Mouse (Mus musculus) macrophage (primary cell): Measurements from ENCODE around the gene Pigq. TPM values are rescaled to one million over a fixed set of nuclear protein-coding genes. Genes with fewer than 3 reads are reported as not detected.

Source experiments
- H3K27ac ChIP-seq: fragments of 350-480 bp; formaldehyde crosslinking; 2 replicates; pipeline ENCODE4 v1.9.0; 2021
- H3K36me3 ChIP-seq: fragments of 350-480 bp; formaldehyde crosslinking; 2 replicates; pipeline ENCODE4 v1.9.0; 2021; ENCODE audit errors: inconsistent target
- H3K4me3 ChIP-seq: fragments of 350-480 bp; formaldehyde crosslinking; 2 replicates; pipeline ENCODE4 v1.9.0; 2021; ENCODE audit errors: inconsistent target
- H3K79me2 ChIP-seq: fragments of 350-480 bp; formaldehyde crosslinking; 2 replicates; pipeline ENCODE4 v1.9.0; 2021; ENCODE audit errors: inconsistent target
- WGBS: methylation state at CpG from one replicate; pipeline ENCODE4 v1.1.7; 2026; ENCODE audit warnings: inconsistent platforms; ENCODE audit not compliant: missing documents; 5-methylcytosine and 5-hydroxymethylcytosine counted together
- polyA plus RNA-seq: library from polyadenylated mRNA; stranded (reverse); fragments of 250-400 nt; gene quantifications from 3 replicates; pipeline ENCODE4 v1.2.4, GENCODE M21; 2018; ENCODE audit warnings: inconsistent platforms
- total RNA-seq, 78 experiments: library from RNA; depleted of rRNA; stranded (reverse); fragments of 250-400 nt; gene quantifications; 1 replicate in 9 of 78; 2 replicates in 24 of 78; 3 replicates in 43 of 78; 4 replicates in 2 of 78; pipeline ENCODE4 v1.2.4; 2018; ENCODE audit warnings: inconsistent platforms in 56 of 78

Gene Pigq
- 100 to 1,000 TPM in 1 of 26 experiments, 10 to 100 TPM in 25; 34.6 to 103 (median 67.2) TPM for total RNA-seq (2018; cell fraction: chromatin; rRNA removed)
- 10 to 100 TPM; 24.0 to 39.3 (median 30.9) TPM for total RNA-seq (2018; cell fraction: cytosol; rRNA removed)
- 100 to 1,000 TPM in 1 of 26 experiments, 10 to 100 TPM in 25; 23.7 to 103 (median 51.1) TPM for total RNA-seq (2018; cell fraction: nucleus; rRNA removed)
- 33.1 to 43.2 TPM (median 35.1 TPM) in 3 replicates for polyA plus RNA-seq

DNA sequence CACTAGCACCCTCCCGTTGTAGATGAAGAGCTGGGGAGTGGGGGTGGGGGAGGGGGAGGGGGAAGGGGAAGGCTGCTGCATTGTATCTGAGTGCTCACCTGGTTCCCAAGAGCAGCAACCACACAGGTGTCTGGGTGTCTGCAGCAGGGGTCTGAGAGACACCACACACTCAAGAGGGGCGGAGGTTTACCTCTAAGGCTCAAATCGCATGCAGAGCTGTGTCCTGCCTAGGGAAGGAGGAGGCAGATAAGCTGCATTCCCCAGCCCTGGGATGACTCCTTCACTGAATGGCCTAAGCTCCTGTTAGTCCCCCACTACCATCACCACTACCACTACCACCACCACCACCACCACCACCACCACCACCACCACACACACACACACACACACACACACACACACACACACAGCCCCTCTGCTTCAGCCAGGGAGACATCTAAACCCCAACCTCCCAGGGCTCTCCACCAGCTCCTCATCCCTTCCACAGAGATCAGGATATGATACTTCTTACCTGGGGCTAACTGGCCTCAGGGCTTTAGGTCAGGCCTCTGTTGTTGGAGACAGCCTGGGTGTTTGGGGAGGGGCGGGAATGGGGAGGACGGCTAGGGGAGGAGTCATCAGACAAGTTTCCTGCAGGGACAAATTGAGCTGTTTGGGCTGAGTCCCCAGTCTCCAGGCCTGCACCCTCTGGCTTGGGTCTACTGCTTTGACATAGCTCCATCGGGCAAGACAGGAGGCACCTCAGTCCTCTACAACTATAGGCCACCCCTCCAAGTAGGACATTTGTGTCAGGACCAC, at the start of gene Pigq, which contains the start of gene Nhlrc4:
TSS of gene Pigq (minus strand) at position 571 of the 798 bp plus-strand sequence.
TSS of gene Nhlrc4 (minus strand) at position 596 of the 798 bp plus-strand sequence.
- WGBS: 89% methylated on average over 6 of the region's 6 CpGs
- H3K4me3 ChIP-seq: no peak within 1 kb of the TSS
- no peak within 1 kb of the TSS for H3K27ac ChIP-seq
- H3K36me3 ChIP-seq: no peaks in the 10 kb centered on the region
- peaks cover 19% of the 10 kb centered on the region for H3K79me2 ChIP-seq

DNA sequence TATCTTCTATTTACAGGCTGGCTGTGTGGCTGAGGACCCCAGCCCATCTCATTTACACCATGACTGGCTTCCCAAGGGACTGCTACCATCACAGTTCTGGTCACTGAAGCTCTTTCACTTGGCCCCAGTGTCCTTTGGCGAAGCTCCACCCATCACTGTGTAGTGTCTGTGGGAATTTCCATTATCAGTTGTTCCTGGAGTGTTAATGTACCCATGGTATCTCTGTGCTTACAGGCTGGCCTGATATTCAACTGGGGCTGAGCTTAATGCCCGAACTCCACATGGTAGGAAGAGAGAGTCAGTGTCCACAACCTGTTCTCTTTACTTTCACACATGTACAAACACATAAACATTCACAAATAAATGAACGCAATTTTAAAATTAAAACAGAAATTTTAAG, 48.8 kb upstream of the Pigq start:
- H3K4me3 ChIP-seq: no peak overlapping the region
- no peaks in the 10 kb centered on the region for H3K36me3 ChIP-seq
- 93% methylated on average over 3 of the region's 3 CpGs for WGBS

GRCm38 (mm10) chr17:25992274-25992673, 47.5 kb upstream of the Pigq start:
- WGBS: 98% methylated on average over 4 of the region's 4 CpGs
- Histone ChIP-seq H3K79me2 (no peaks in the 10 kb centered on the region), H3K27ac (no peak overlapping the region), H3K36me3 (no peaks in the 10 kb centered on the region), H3K4me3 (no peak overlapping the region)

More for the DNA sequence above, 48.8 kb upstream of the Pigq start:
- Histone ChIP-seq H3K27ac (no peak overlapping the region), H3K79me2 (no peaks in the 10 kb centered on the region)

GRCm38 (mm10) chr17:25990331-25990730, 45.6 kb upstream of the Pigq start:
- Histone ChIP-seq H3K4me3 (no peak overlapping the region), H3K36me3 (no peaks in the 10 kb centered on the region), H3K27ac (no peak overlapping the region), H3K79me2 (no peaks in the 10 kb centered on the region)
- 15% methylated on average over 5 of the region's 5 CpGs for WGBS

DNA sequence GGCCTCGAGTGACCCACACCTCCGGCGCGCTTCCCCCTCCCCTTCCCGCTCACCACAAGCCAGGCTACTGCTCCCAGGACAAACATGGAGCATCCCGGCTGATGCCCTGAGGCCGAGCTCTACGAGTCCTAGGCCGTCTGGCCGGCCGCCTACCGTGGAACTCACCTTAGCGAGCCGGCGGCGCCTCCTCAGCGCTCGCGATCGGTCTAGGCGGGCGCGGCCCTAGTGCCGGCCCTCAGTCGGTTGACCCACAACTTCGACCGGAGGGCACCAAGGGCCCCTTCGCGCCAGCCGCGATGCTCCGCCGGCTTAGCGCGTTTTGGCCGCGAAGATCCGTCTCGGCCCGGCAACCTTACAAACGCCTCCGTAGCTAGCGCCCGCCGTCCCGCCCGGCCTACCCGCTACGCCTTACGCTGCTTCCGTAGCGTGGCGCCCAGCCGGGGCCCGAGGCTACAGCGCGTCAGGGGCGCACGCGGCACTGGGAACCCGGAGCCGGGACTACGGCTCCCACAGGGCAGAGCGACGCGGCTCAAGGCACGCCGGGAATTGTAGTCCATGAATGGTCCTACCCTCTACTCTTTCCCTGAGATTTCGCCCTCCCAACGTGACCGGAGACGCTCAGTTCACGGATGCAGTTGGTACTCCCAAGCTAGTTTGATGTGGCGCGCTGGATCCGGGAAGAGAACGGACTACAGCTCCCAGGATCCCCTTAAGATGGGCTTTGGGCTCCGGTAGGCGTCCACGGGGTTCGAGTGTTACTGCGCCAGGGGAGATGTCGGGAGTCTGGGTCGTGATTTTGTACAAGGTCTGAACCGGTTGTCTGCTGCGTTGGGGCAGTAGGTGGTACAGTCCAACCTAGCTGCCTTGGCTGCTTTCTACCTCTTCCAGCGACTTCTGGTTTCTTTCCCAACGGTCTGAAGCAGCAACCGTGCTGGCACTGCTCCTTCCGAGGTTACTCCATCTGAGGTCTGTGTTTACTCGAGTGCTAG, 40.9 kb upstream of the Pigq start, which contains the start of gene Capn15:
TSS of gene Capn15 (minus strand) at position 491 of the 989 bp plus-strand sequence.
- WGBS: under 1% methylated on average over 83 of the region's 91 CpGs
- Histone ChIP-seq H3K4me3 (peak within 1 kb of the TSS; percentile 75), H3K27ac (peak within 1 kb of the TSS; percentile 48), H3K79me2 (peaks cover 46% of the 10 kb centered on the region), H3K36me3 (no peaks in the 10 kb centered on the region)

DNA sequence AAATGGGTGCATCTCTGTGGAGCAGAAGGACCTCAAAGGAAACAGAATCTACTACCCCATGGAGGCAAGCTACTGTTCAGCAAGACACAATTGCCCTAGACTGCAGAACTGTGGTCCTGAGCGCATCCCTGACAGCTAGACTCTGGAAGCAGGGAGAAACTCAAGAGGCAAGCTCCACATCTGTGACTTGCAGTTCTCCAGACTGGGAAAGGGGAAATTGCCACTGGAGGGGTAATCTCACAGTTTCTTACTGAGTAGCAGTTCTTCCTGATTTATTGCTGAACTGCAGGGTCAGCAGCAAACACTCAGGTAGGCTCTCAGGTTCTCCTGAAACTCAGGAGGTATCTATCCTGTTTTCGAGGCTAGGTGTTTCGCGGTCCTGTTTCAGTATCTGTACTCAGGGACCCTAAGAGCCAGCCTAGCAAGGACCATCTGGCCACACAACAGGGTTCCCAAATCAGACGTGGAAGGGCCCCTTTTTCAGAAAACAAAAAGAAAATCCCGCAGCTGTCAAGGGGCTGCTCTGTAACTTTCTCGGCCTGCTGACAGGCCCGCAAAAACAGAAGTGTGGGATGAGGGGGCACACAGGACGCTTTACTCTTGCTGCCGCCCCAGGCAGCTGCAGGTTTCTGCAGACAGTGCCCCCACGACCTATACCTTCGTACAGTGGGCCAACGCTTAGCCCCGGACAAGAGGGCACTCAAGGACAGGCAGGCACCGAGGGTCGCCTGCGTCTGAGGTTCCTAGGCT, 40.0 kb upstream of the Pigq start:
- Histone ChIP-seq H3K36me3 (no peaks in the 10 kb centered on the region), H3K27ac (peak overlapping the region; percentile 48), H3K4me3 (peak overlapping the region; percentile 75), H3K79me2 (peaks cover 54% of the 10 kb centered on the region)
- WGBS: 9% methylated on average over 17 of the region's 17 CpGs

GRCm38 (mm10) chr17:25984066-25984465, 39.3 kb upstream of the Pigq start:
- 91% methylated on average over 1 of the region's 1 CpGs for WGBS
- H3K27ac ChIP-seq: no peak overlapping the region
- H3K79me2 ChIP-seq: peaks cover 61% of the 10 kb centered on the region
- H3K4me3 ChIP-seq: no peak overlapping the region
- no peaks in the 10 kb centered on the region for H3K36me3 ChIP-seq

DNA sequence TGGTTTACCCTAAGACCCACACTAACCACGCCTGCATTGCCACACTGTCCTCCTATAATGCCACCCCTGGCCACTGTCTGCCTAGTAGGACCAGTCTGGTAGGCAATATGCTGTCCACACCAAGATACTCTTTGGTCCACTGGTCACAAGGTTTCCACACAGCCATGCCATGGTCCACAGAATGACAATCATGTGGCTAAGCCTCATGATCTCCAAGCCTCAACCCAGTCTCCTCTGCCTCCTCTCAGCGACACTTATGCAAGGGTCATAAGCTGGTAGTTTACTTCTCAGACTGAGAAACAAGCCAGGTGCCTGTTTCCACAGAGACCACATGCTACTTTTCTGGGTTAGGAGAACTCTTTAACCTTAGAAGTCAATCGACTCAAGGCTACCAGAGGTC, 38.2 kb upstream of the Pigq start:
- Histone ChIP-seq H3K36me3 (no peaks in the 10 kb centered on the region), H3K27ac (no peak overlapping the region), H3K79me2 (peaks cover 73% of the 10 kb centered on the region), H3K4me3 (no peak overlapping the region)
- 94% methylated on average over 3 of the region's 3 CpGs for WGBS

DNA sequence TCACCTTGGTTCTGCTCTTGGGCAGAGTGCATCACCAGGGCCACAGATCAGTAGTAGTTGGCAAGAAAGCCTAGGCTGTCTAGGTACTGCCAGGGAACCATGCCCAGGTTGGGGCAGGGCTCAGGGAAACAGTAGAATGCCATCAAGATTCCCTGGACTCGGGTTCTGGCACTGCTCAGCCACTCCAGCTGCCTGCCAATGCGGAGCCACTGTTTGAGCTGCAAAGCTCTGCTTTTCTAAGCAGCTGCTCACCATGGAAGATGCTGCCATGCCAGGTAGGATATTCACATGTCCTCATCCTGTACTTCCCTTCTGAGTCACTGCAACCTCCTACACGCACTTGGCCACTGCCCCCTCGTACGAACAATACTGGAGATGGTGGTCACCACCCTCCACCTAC, 36.1 kb upstream of the Pigq start:
- WGBS: 83% methylated on average over 5 of the region's 5 CpGs
- Histone ChIP-seq H3K27ac (no peak overlapping the region), H3K36me3 (no peaks in the 10 kb centered on the region), H3K4me3 (no peak overlapping the region), H3K79me2 (peaks cover 93% of the 10 kb centered on the region)

GRCm38 (mm10) chr17:25979829-25980738, 35.3 kb upstream of the Pigq start:
- H3K36me3 ChIP-seq: no peaks in the 10 kb centered on the region
- H3K4me3 ChIP-seq: no peak overlapping the region
- 86% methylated on average over 5 of the region's 5 CpGs for whole genome bisulfite sequencing
- peaks cover 100% of the 10 kb centered on the region for H3K79me2 ChIP-seq
- no peak overlapping the region for H3K27ac ChIP-seq

DNA sequence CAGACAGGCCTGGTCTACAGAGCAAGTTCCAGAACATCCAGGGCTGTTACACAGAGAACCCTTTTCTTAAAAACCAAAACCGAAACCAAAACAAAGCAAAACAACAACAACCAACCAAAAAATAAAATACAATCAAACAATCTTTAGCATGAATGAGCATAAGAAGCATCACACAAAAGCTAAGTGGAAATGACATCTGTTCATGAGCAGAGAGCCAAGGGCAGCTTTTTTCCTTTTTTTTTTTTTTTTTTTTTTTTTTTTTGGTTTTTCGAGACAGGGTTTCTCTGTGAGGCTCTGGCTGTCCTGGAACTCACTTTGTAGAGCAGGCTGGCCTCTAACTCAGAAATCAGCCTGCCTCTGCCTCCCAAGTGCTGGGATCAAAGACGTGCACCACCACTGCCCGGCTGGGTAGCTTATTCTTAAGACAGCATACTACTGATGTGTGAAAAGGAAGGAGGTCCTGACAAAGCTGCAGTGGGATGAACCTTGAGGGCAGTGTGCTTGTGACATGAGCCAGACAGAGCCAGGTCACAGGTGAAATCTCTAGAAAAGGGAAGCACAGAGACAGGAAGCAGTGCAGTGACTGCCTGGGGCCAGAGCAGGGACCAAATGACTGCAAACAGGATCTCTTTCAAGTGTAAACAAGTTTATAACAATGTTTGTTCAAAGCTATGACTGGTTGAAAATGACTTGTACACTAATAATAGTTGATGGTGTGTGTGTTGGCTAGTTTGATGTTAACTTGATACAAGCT, 26.4 kb upstream of the Pigq start:
- H3K27ac ChIP-seq: no peak overlapping the region
- no peaks in the 10 kb centered on the region for H3K36me3 ChIP-seq
- 74% methylated on average over 3 of the region's 4 CpGs for WGBS
- no peak overlapping the region for H3K4me3 ChIP-seq
- peaks cover 81% of the 10 kb centered on the region for H3K79me2 ChIP-seq

GRCm38 (mm10) chr17:25970448-25970847, 25.7 kb upstream of the Pigq start:
- Histone ChIP-seq H3K4me3 (no peak overlapping the region), H3K79me2 (peaks cover 74% of the 10 kb centered on the region), H3K27ac (no peak overlapping the region), H3K36me3 (no peaks in the 10 kb centered on the region)
- 89% methylated on average over 9 of the region's 9 CpGs for WGBS
